Mouse (Mus musculus): ENCODE results near the gene Thrb. TPM values are rescaled to one million over a fixed set of nuclear protein-coding genes. Genes with fewer than 3 reads are reported as not detected.

Gene Thrb
- polyA plus RNA-seq, 1 experiment = 0.01 TPM

DNA sequence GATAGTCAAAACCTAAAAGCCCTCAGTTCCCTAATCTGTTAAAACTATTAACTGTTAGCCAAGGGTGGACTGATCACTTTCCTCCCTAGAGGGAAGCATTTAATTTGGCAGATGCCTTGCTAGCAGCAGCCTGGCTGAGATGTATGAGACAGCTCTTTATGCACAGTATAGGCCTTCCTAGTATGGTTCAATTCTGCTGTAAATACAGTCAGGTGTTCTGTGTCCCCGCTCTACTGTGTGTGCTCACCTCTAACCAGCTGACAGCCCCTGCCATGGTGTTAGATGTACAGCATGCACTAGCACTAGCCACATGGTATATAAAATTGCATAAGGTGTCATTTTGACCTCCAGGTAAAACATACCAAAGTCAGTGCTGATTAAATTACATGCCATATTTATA is 176.7 kb downstream of the Thrb start:
- TF ChIP-seq GATA1 (IDR thresholded peaks at IDR 0.05; ENCODE audit: low read length) = no peak
- TF ChIP-seq TAL1 (IDR thresholded peaks at IDR 0.05; ENCODE audit: low read length) = no peak
- Histone ChIP-seq H3K4me1 (ENCODE audit: control insufficient read depth) (no peaks in the 10 kb centered on the region), H3K9me3 (ENCODE audit: control insufficient read depth, low read length) (no peaks in the 10 kb centered on the region), H3K27me3 (ENCODE audit: control insufficient read depth) (no peaks in the 10 kb centered on the region), H3K4me3 (replicated peaks) (no peak overlapping the region), H3K36me3 (ENCODE audit: control insufficient read depth) (no peaks in the 10 kb centered on the region)

DNA sequence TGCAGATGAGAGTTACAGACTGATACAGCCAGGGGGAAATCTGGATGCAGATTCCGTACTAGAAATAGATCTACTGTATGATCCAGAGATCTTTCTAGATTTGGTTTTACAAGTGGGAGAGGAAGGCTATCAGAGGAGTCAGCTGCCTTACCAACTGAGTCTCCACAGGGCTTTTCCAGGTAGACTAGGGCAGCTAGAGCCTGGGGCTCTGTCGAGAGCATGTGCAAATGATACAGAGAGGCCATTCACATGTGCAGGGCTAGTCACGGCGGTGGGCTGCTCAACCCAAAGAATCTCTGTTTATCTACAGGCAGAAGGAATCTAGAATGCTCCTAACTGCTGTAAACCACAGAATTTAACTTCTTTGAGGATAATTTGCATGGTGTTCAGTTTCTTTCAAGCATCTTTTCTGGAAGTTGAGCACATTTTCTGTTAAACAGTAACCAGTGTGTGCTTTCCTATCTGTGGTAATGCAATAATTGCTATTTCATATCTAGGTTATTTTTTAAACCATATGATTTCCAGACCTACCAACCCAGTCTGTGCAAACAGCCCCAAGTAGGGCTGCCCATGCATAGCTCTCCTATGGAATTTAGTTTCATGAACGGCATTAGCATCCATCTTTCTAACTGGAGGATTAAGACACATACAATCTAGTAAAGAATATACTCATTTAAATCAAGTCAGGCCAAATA is 185.1 kb downstream of the Thrb start:
- H3K4me1 ChIP-seq (ENCODE audit: control insufficient read depth) = no peaks in the 10 kb centered on the region
- no peaks in the 10 kb centered on the region for H3K36me3 ChIP-seq (ENCODE audit: control insufficient read depth)
- TF ChIP-seq GATA1 (IDR thresholded peaks at IDR 0.05; ENCODE audit: low read length) (no peak), TAL1 (IDR thresholded peaks at IDR 0.05; ENCODE audit: low read length) (no peak)
- no peak overlapping the region for H3K4me3 ChIP-seq (replicated peaks)
- no peaks in the 10 kb centered on the region for H3K27me3 ChIP-seq (ENCODE audit: control insufficient read depth)
- H3K9me3 ChIP-seq (ENCODE audit: control insufficient read depth, low read length) = no peaks in the 10 kb centered on the region

DNA sequence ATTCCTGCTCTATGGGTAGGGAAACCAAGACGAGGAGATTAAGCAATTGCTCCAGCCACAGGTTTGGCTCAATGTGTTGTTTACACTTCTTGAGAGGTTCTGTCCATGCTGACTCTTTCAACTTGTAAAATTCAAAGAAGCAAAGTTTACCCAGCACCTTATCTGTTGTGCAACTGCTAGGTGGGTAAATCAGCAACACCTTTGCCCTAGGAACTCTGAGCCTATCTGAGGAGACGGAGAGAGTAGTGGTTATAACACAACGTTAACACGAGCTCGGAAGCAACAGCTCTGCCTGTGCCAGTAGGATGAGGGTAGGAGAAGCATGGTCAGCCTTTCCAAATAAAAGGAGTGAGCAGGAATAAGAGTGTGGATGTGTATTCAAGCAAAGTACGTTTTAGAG is 185.8 kb downstream of the Thrb start:
- no peaks in the 10 kb centered on the region for H3K36me3 ChIP-seq (ENCODE audit: control insufficient read depth)
- H3K4me1 ChIP-seq (ENCODE audit: control insufficient read depth) = no peaks in the 10 kb centered on the region
- no peak for TF ChIP-seq GATA1 (IDR thresholded peaks at IDR 0.05; ENCODE audit: low read length)
- TF ChIP-seq TAL1 (IDR thresholded peaks at IDR 0.05; ENCODE audit: low read length) = no peak
- H3K27me3 ChIP-seq (ENCODE audit: control insufficient read depth) = no peaks in the 10 kb centered on the region
- no peak overlapping the region for H3K4me3 ChIP-seq (replicated peaks)
- H3K9me3 ChIP-seq (ENCODE audit: control insufficient read depth, low read length) = no peaks in the 10 kb centered on the region

DNA sequence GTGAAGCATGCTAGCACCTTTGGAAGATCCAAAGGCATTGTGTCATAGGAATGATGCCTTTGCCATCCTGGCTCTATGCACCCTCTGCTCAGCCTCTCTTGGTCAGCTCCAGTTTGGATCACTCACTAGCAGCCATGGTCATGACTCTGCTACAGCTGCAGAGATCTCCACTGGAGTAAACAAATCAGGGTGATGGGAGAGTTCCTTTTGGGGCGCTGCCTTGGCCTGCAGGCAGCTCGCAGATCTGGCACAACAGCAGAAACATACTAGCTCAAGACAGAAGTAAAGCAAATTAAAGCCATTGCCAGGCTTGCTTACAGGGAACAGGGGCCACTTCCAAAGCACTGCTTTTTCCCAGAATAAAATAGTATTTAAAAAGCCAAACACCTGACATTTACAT is 186.6 kb downstream of the Thrb start:
- TF ChIP-seq TAL1 (IDR thresholded peaks at IDR 0.05; ENCODE audit: low read length) = no peak

DNA sequence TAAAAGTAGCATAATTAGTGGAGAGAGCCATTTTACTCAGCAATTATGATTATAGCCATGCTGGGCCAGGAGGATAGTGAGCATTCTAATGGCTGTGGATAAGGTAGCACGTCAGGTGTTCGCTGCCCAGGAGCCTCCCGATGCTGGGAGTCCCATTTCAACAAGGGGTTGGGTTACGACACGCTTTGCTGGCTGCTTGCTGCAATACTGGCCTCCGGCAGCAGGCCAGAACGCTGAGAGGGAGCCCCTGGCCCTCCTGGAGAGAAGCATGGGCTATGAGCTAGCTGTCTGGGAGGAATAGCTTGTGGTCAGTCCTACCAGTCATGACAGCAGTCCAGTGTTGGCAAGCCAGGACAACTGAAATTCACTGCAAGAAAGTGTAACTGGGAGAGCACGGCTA is 187.2 kb downstream of the Thrb start:
- no peaks in the 10 kb centered on the region for H3K9me3 ChIP-seq (ENCODE audit: control insufficient read depth, low read length)
- no peaks in the 10 kb centered on the region for H3K36me3 ChIP-seq (ENCODE audit: control insufficient read depth)
- H3K4me3 ChIP-seq (replicated peaks) = no peak overlapping the region
- H3K27me3 ChIP-seq (ENCODE audit: control insufficient read depth) = no peaks in the 10 kb centered on the region
- H3K4me1 ChIP-seq (ENCODE audit: control insufficient read depth) = no peaks in the 10 kb centered on the region
- no peak for TF ChIP-seq TAL1 (IDR thresholded peaks at IDR 0.05; ENCODE audit: low read length)
- no peak for TF ChIP-seq GATA1 (IDR thresholded peaks at IDR 0.05; ENCODE audit: low read length)

More for the DNA sequence above, 186.6 kb downstream of the Thrb start:
- Histone ChIP-seq H3K9me3 (ENCODE audit: control insufficient read depth, low read length) (no peaks in the 10 kb centered on the region), H3K4me3 (replicated peaks) (no peak overlapping the region), H3K4me1 (ENCODE audit: control insufficient read depth) (no peaks in the 10 kb centered on the region), H3K36me3 (ENCODE audit: control insufficient read depth) (no peaks in the 10 kb centered on the region), H3K27me3 (ENCODE audit: control insufficient read depth) (no peaks in the 10 kb centered on the region)

DNA sequence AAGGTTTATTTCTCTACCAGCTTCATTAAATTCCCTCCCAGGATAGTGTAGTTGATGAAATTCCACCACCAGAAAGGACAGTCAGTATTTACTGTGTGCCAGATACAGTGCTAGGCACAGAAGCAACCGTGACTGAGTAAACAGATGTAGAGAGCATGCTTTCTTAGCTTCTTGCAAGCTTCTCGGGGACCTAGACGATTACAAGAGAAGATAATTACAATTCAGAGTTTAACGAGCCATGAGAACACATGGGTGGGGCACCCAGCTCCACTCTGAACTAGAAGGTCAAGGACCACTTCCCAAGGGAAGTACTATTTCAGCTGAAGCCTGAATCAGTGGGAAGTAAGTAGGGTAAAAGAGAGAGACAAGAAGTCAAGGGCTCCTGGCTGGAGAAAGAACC is 190.3 kb downstream of the Thrb start:
- Histone ChIP-seq H3K27me3 (ENCODE audit: control insufficient read depth) (no peaks in the 10 kb centered on the region), H3K36me3 (ENCODE audit: control insufficient read depth) (no peaks in the 10 kb centered on the region), H3K4me3 (replicated peaks) (no peak overlapping the region), H3K4me1 (ENCODE audit: control insufficient read depth) (no peaks in the 10 kb centered on the region), H3K9me3 (ENCODE audit: control insufficient read depth, low read length) (no peaks in the 10 kb centered on the region)
- no peak for TF ChIP-seq GATA1 (IDR thresholded peaks at IDR 0.05; ENCODE audit: low read length)

DNA sequence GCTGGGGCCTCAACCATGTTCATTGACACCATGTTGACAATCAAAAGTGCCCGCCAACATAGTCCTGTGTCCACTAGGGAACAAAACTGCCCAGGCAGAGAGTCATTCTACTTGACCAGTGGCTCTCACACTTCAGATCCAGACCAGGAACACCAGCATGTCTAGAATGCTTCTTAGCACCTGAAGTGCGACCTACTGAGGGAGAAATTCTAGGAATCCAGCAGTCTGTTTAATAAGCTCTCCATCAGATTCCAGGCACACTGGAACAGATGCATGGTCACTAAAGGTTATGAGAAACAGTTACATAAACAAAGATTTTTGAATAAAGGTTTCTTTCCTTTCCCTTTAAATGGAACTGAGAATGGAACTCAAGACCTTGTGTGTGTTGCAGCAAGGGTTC is 192.2 kb downstream of the Thrb start:
- Histone ChIP-seq H3K27me3 (ENCODE audit: control insufficient read depth) (no peaks in the 10 kb centered on the region), H3K36me3 (ENCODE audit: control insufficient read depth) (no peaks in the 10 kb centered on the region), H3K9me3 (ENCODE audit: control insufficient read depth, low read length) (no peaks in the 10 kb centered on the region), H3K4me3 (replicated peaks) (no peak overlapping the region), H3K4me1 (ENCODE audit: control insufficient read depth) (no peaks in the 10 kb centered on the region)
- TF ChIP-seq GATA1 (IDR thresholded peaks at IDR 0.05; ENCODE audit: low read length) = no peak
- no peak for TF ChIP-seq TAL1 (IDR thresholded peaks at IDR 0.05; ENCODE audit: low read length)

DNA sequence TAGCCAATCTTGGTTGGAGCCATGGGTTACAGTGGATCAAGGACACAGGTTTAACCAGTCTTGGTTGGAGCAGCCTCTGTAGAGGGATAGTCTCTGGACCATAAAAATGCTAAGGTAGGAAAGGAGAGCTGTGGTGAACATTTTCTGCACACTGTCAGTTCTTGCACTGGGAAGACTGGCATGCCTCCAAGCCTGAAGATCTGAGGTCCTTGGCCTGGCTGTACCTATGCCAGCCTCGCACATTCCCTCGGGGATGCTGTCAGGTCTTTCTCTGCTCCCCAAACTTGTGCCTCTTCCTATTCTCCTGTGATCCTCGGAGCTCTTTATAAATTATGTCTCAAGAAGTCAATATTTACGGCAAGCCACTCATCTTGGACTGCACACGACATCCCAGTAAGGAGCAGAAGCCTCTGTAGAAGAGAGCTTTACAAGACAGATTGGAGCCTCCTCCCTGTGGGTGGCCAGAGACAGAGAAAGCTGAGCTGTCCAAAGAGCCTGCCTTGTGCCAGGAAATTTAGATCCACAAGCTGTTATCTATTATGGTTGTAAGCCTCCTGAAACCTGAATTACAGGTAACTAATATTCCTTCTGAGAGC is 199.8 kb downstream of the Thrb start:
- no peak for TF ChIP-seq TAL1 (IDR thresholded peaks at IDR 0.05; ENCODE audit: low read length)
- no peak for TF ChIP-seq GATA1 (IDR thresholded peaks at IDR 0.05; ENCODE audit: low read length)
- H3K36me3 ChIP-seq (ENCODE audit: control insufficient read depth) = no peaks in the 10 kb centered on the region
- H3K4me1 ChIP-seq (ENCODE audit: control insufficient read depth) = no peaks in the 10 kb centered on the region
- H3K27me3 ChIP-seq (ENCODE audit: control insufficient read depth) = no peaks in the 10 kb centered on the region
- no peak overlapping the region for H3K4me3 ChIP-seq (replicated peaks)
- H3K9me3 ChIP-seq (ENCODE audit: control insufficient read depth, low read length) = no peaks in the 10 kb centered on the region

DNA sequence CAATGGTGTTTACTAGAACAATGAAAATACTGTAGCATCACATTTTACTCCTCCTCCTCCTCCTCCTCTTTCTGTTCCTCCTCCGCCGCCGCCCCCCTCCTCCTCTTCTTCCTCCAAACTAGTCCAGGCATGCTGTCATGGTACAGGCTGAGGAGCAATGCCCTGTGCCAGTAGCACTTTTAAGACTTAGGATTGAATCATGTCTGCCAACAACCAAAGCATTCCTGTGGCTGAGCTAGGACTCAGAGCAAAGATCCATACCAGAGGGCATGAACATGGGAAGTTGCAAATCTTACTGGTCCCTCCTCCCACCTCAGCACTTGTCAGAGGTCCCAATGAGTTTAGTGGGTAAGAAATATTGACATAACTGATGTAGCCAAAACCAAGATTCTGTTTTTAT is 202.6 kb downstream of the Thrb start:
- H3K36me3 ChIP-seq (ENCODE audit: control insufficient read depth) = no peaks in the 10 kb centered on the region
- TF ChIP-seq GATA1 (IDR thresholded peaks at IDR 0.05; ENCODE audit: low read length) (no peak), TAL1 (IDR thresholded peaks at IDR 0.05; ENCODE audit: low read length) (no peak)
- no peak overlapping the region for H3K4me3 ChIP-seq (replicated peaks)

More for the DNA sequence above, 202.6 kb downstream of the Thrb start:
- H3K4me1 ChIP-seq (ENCODE audit: control insufficient read depth) = no peaks in the 10 kb centered on the region
- no peaks in the 10 kb centered on the region for H3K27me3 ChIP-seq (ENCODE audit: control insufficient read depth)
- no peaks in the 10 kb centered on the region for H3K9me3 ChIP-seq (ENCODE audit: control insufficient read depth, low read length)
